Mouse (Mus musculus): ENCODE measurements around the gene Rhbdl1.

The Rhbdl1 gene

GRCm38 (mm10) chr17:25794197-25794596 is 42.9 kb downstream of the Rhbdl1 start:
- DNase-seq (ENCODE audit: low read depth, low spot score) = no peak

GRCm38 (mm10) chr17:25792615-25793014 is 44.5 kb downstream of the Rhbdl1 start, which contains the start of gene Fam173a:
Fam173a (minus strand) TSS chr17:25792901.
- peak; percentile 88 for DNase-seq (ENCODE audit: low read depth, low spot score)

- peak; percentile 94 for DNase-seq (ENCODE audit: low read depth, low spot score)
Observed at GRCm38 (mm10) chr17:25791843-25792527, 45.1 kb downstream of the Rhbdl1 start.

GRCm38 (mm10) chr17:25791320-25791842 is 45.7 kb downstream of the Rhbdl1 start:
- no peak for DNase-seq (ENCODE audit: low read depth, low spot score)

- DNase-seq (ENCODE audit: low read depth, low spot score) = no peak
Observed at GRCm38 (mm10) chr17:25786781-25787504, 50.2 kb downstream of the Rhbdl1 start.

GRCm38 (mm10) chr17:25786280-25786679 is 50.8 kb downstream of the Rhbdl1 start, which contains the start of gene Ccdc78:
Ccdc78 (plus strand) TSS chr17:25786580.
- no peak for DNase-seq (ENCODE audit: low read depth, low spot score)

- peak; percentile 98 for DNase-seq (ENCODE audit: low read depth, low spot score)
Observed at GRCm38 (mm10) chr17:25785281-25785745, 51.8 kb downstream of the Rhbdl1 start, which contains the start of gene Haghl. Haghl (minus strand) TSS chr17:25785673.
